Mouse (Mus musculus): ENCODE data around the gene Tgif2.

DNA sequence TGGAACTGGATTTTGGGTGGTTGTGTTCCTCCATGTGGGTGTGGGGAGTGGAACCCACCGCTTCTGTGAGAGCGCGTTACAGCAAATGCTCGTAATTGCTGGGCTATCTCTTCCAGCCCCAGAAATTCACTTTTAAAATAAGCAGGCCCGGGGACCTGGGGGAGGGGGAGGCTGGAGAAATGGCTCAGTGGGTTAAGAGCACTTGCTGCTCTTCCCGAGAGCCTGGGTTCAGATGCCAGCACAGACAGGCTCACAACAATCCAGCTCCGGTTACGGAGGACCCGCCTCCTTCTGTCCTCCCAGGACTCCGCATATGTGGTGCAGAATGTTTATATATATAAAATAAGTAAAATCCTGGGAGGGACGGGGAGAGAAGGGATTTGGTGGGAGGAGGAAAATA lies 2.9 kb downstream of the Tgif2 start:
- no peak for TF ChIP-seq CTCF (IDR thresholded peaks at IDR 0.05; ENCODE audit: control insufficient read depth, insufficient read depth, insufficient replicate concordance, low read depth, low read length)
- TF ChIP-seq POLR2A (IDR thresholded peaks at IDR 0.05; ENCODE audit: control insufficient read depth, low read depth, low read length): no peak
